Mouse (Mus musculus): ENCODE measurements at regions not wholly inside any gene's neighbourhood (a gene's known extent, or its start where the extent isn't known, plus 50 kb on each side); places are given as distances from the start of the nearest gene placed in this dataset.
A peak's percentile ranks its signal among the peaks of the same experiment; 100 is the strongest.

DNA sequence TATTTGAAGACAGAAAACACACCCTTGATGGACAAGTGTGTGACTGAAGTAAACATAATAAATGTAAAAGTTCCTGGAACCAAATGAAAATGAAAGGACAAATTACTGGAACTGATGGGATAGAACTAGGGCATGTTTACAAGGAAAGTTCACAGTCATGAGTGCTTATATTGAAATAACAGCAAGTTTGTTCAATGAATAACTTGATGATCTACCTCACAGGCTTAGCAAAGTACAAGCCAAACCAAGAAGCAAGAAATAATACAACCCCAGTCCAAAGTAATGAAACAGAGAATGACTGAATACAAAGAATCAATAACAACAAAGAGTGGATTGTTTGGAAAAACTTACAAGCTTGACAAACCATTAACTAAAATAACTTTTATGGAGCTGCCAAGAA, 56.2 kb downstream of the Gm379 start:
- no peak for ATAC-seq (replicated peaks in 1 of 2; ENCODE audit: insufficient read depth in 1 of 2, low FRiP score in 2 of 2, low TSS enrichment in 1 of 2, low read depth in 1 of 2, poor library complexity in 2 of 2, severe bottlenecking in 2 of 2)

DNA sequence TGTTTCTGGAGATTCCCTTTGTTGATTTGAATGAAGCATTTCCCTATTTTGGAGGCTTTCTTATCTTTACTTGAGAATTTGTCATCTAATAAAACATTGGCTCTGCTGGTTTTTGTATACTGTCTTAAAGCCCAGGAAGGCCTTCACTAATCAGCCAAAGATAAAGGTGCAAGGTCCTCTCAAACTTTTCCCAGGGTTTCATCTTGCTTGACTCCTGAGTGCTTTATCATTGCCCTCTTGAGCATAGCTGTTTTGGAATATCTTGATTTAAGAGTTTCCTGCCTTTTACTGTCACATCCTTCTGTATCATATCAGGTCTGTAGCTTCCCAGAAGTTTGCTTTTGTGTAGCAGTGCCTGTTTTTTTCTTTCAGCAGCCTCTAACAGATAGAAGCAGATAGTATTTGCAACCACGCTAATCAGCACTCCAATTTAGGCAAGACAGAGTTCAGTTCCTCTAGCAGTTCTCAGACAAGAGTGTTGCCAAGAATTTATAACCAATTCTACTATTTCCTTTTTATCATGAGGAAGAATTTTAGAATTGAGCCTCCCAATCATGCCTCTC, 64.7 kb downstream of the Gm379 start:
- ATAC-seq (replicated peaks in 1 of 2; ENCODE audit: insufficient read depth in 1 of 2, low FRiP score in 2 of 2, low TSS enrichment in 1 of 2, low read depth in 1 of 2, poor library complexity in 2 of 2, severe bottlenecking in 2 of 2): no peak

DNA sequence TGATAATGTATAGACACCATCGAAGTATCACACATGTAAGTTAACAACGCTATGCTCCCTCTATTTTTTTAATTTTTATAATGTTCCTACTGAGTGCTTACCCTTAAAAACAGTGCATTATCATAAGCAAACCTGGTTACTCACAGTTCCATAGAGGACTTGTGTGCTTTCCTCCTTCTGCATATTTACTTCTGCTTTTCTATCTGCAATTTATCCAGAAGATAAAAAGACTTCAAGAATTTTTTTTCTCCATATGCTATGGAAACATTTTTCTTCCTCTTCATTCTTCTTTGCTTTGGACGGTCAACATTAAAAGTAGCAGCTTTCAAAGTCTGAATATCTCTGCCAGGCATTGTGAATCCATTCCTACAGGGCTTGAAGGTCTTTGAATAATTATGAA, 102.7 kb downstream of the Gm379 start:
- ATAC-seq (replicated peaks in 1 of 2; ENCODE audit: insufficient read depth in 1 of 2, low FRiP score in 2 of 2, low TSS enrichment in 1 of 2, low read depth in 1 of 2, poor library complexity in 2 of 2, severe bottlenecking in 2 of 2): no peak

DNA sequence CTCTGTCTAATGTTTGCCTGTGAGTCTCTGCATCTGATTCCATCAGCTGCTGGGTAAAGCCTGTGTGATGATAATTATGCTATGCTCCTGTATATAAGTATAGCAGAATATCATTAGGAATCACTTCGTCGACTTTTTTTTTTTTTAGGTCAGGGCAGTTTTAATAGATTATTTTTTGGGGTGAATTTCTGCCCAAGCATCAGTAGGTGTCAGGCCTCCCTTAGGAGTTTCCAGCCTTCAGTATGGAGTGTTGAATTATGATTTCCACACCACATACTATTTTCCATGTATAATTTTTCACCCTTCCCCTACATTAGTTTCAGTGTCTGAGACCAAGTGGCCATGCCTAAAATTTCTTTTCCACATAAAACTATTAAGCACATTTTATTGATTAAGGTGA, 121.5 kb downstream of the Gm379 start:
- ATAC-seq (replicated peaks in 1 of 2; ENCODE audit: insufficient read depth in 1 of 2, low FRiP score in 2 of 2, low TSS enrichment in 1 of 2, low read depth in 1 of 2, poor library complexity in 2 of 2, severe bottlenecking in 2 of 2): no peak

- ATAC-seq (replicated peaks in 1 of 2; ENCODE audit: insufficient read depth in 1 of 2, low FRiP score in 2 of 2, low TSS enrichment in 1 of 2, low read depth in 1 of 2, poor library complexity in 2 of 2, severe bottlenecking in 2 of 2): no peak
These were observed 123.3 kb downstream of the Gm379 start for GRCm38 (mm10) chrX:108541410-108541809.

- ATAC-seq (replicated peaks in 1 of 2; ENCODE audit: insufficient read depth in 1 of 2, low FRiP score in 2 of 2, low TSS enrichment in 1 of 2, low read depth in 1 of 2, poor library complexity in 2 of 2, severe bottlenecking in 2 of 2): peak in 1 of 2 experiments; percentile 65; a peak in 3 of 4 replicates
These were observed 127.7 kb downstream of the Gm379 start for GRCm38 (mm10) chrX:108536995-108537394.

Measured in hematopoietic stem cell, adult 5-6 weeks (primary cell).